Mouse (Mus musculus) liver, embryonic 16.5 days (tissue): ENCODE data around the gene Rgma. TPM values are rescaled to one million over a fixed set of nuclear protein-coding genes. Genes with fewer than 3 reads are reported as not detected.

Experiments
- ATAC-seq: fragments of 200-750 bp; cut with Nextera tagmentation; 2 replicates; pipeline ENCODE4 v1.8.0; 2017; ENCODE audit warnings: low read depth, mild to moderate bottlenecking, moderate number of reproducible peaks, moderate library complexity
- H3K27ac ChIP-seq: fragments of 300-500 bp; sonication (generic); 2 replicates; pipeline ENCODE4 v1.5.1; 2014; ENCODE audit warnings: mild to moderate bottlenecking, low read length
- H3K27me3 ChIP-seq: fragments of 300-500 bp; sonication (generic); 2 replicates; pipeline ENCODE4 v1.6.1; 2014; ENCODE audit warnings: low read depth, low read length, mixed read lengths; ENCODE audit not compliant: control insufficient read depth, insufficient read depth
- H3K36me3 ChIP-seq: fragments of 300-500 bp; sonication (generic); 2 replicates; pipeline ENCODE4 v1.6.1; 2014; ENCODE audit warnings: mild to moderate bottlenecking; ENCODE audit not compliant: control insufficient read depth, insufficient read depth
- H3K4me1 ChIP-seq: fragments of 300-500 bp; sonication (generic); 2 replicates; pipeline ENCODE4 v1.6.1; 2014; ENCODE audit warnings: low read depth, low read length, mixed read lengths; ENCODE audit not compliant: control insufficient read depth
- H3K4me2 ChIP-seq: fragments of 300-500 bp; sonication (generic); 2 replicates; pipeline ENCODE4 v1.6.1; 2014; ENCODE audit warnings: low read depth, low read length, mixed read lengths
- H3K4me3 ChIP-seq: fragments of 300-500 bp; sonication (generic); 2 replicates; pipeline ENCODE4 v1.5.1; 2014; ENCODE audit warnings: low read depth, mild to moderate bottlenecking, low read length
- H3K9ac ChIP-seq: fragments of 300-500 bp; sonication (generic); 2 replicates; pipeline ENCODE4 v1.6.1; 2014; ENCODE audit warnings: low read depth, low read length
- H3K9me3 ChIP-seq: fragments of 300-500 bp; sonication (generic); replicated peaks from 2 replicates; pipeline ENCODE4 v1.6.1; 2016; ENCODE audit warnings: low read length; ENCODE audit not compliant: control insufficient read depth
- WGBS: fragments of 180-500 bp; shearing (Covaris S2); extraction: QIAGEN DNeasy Blood & Tissue Kit; methylation state at CpG from one replicate; pipeline ENCODE4 v1.1.7; 2014; ENCODE audit not compliant: insufficient replicate concordance; 5-methylcytosine and 5-hydroxymethylcytosine counted together
- polyA plus RNA-seq: library from polyadenylated mRNA; unstranded; fragments of >200 nt; fragmentation: Nextera tagmentation; extraction: Ambion mirVana; gene quantifications from 2 replicates; pipeline ENCODE4 v1.2.1, GENCODE M21; 2015

The Rgma gene
- polyA plus RNA-seq, 1 experiment from 2014 or later, result 0.19 TPM

- H3K27me3 ChIP-seq, result no peaks in the 10 kb centered on the region
- no peak for ATAC-seq
- H3K4me1 ChIP-seq, result no peaks in the 10 kb centered on the region
- no peaks in the 10 kb centered on the region for H3K9me3 ChIP-seq
- no peak overlapping the region for H3K27ac ChIP-seq
- 90% methylated on average over 2 of the region's 2 CpGs for WGBS
- peaks cover 79% of the 10 kb centered on the region for H3K36me3 ChIP-seq
- no peak overlapping the region for H3K4me3 ChIP-seq
- H3K9ac ChIP-seq, result no peak overlapping the region
- H3K4me2 ChIP-seq, result no peak overlapping the region
Observed at GRCm38 (mm10) chr7:73463546-73463945, 88.2 kb downstream of the Rgma start.

DNA sequence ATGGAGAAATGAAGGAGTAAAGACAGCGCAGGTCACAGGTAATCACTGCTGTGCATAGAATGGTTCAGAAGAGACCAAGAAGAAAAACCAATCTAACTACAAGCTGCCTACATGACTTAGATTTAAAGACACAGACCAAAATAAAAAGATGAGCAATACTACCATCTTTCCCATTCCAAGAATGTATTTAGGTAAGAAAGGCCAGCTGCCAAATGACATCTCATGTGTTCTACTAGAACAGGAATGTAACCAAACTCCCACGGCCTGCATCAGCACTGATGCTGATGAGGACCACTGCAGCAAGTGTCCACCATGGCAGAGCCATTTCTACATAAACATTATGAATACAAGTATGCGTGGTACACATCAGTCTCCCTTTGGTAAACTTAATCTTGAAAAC lies 92.4 kb downstream of the Rgma start:
- H3K9ac ChIP-seq, result no peak overlapping the region
- no peak for ATAC-seq
- WGBS, result 93% methylated on average over 3 of the region's 3 CpGs
- no peak overlapping the region for H3K4me2 ChIP-seq
- peaks cover 81% of the 10 kb centered on the region for H3K36me3 ChIP-seq
- H3K27ac ChIP-seq, result no peak overlapping the region
- no peak overlapping the region for H3K4me3 ChIP-seq
- H3K27me3 ChIP-seq, result no peaks in the 10 kb centered on the region
- H3K4me1 ChIP-seq, result no peaks in the 10 kb centered on the region
- H3K9me3 ChIP-seq, result no peaks in the 10 kb centered on the region

Other genes with a start within 250 kb of the Rgma start
- 24.7 and 26.1 TPM in 2 replicates for gene Chd2, start 166.3 kb downstream of the Rgma start, polyA plus RNA-seq